Mouse (Mus musculus): Measurements from ENCODE around the gene Daw1. TPM values are rescaled to one million over a fixed set of nuclear protein-coding genes. Genes with fewer than 3 reads are reported as not detected.

Daw1 gene
- total and polyA plus RNA-seq, 3 experiments = not detected

DNA sequence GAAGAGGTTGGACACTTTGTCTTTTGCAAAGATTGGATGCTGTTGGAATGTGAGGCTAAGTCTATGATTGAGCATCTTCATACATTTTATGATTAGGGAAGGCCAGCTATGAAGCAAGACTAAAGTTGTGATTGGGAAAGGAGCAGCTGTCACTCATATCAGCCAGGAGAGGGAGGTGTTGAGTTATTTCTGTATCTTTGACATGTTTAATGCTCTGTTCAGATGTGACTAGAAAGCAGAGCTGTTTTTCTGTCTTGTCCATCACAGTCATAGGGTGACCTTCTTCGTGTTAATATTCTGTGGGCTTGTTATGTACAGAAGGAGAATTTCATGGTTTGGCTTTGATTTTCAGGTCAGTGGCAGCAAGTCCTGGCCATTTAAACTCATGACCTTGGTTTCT lies 63.5 kb downstream of the Daw1 start:
- ATAC-seq (ENCODE audit: extremely low read depth, insufficient number of reproducible peaks, low FRiP score, poor library complexity, severe bottlenecking) (no peak), DNase-seq (ENCODE audit: low spot score) (no peak)
- TF ChIP-seq GATA1 (IDR thresholded peaks at IDR 0.05; ENCODE audit: borderline replicate concordance, low read length) (no peak), CTCF (IDR thresholded peaks at IDR 0.05; ENCODE audit: low read depth, low read length) (no peak), GATA2 (IDR thresholded peaks at IDR 0.05; ENCODE audit: borderline replicate concordance, low read depth, low read length) (no peak), POLR2AphosphoS5 (IDR thresholded peaks at IDR 0.05; ENCODE audit: insufficient replicate concordance, low read depth, low read length) (no peak), TAL1 (conservative IDR thresholded peaks at IDR 0.05; ENCODE audit: low read depth, low read length) (no peak)
- Histone ChIP-seq H3K9me3 (replicated peaks) (no peaks in the 10 kb centered on the region), H3K27me3 (ENCODE audit: insufficient read depth, low read length) (no peaks in the 10 kb centered on the region), H3K4me1 (ENCODE audit: insufficient read depth, low read depth, low read length) (no peaks in the 10 kb centered on the region), H3K4me3 (ENCODE audit: low read depth, low read length) (no peak overlapping the region), H3K36me3 (replicated peaks) (no peaks in the 10 kb centered on the region)

DNA sequence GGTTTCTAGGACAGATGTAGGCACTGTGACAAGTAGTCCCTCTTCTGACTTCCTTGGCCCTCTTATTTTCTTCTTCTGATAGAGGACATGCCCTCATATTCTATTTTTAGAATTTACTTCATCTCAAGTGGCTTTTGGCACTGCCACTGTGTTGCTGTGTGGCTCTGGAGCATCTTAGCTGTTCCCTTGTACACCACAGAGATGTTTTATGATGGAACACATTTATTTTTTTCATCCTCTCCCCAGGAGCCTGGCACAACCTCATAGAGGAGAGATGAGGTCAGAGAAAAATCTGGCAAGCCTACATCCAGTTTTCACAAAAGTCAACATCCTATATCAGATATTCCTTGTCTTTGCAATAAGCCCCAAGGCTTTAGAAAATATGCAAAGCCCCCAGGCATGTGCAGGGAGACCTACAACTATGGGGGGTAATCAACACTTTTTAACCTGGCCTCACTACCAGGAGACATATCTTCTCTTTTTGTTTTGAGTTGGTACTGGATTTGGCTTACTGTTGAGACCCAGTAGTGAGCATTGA lies 64.9 kb downstream of the Daw1 start:
- H3K9me3 ChIP-seq (replicated peaks) = no peaks in the 10 kb centered on the region
- DNase-seq (ENCODE audit: low spot score) (no peak), ATAC-seq (ENCODE audit: extremely low read depth, insufficient number of reproducible peaks, low FRiP score, poor library complexity, severe bottlenecking) (no peak)
- H3K4me1 ChIP-seq (ENCODE audit: insufficient read depth, low read depth, low read length) = no peaks in the 10 kb centered on the region
- no peaks in the 10 kb centered on the region for H3K36me3 ChIP-seq (replicated peaks)
- TF ChIP-seq GATA1 (IDR thresholded peaks at IDR 0.05; ENCODE audit: borderline replicate concordance, low read length) (no peak), POLR2AphosphoS5 (IDR thresholded peaks at IDR 0.05; ENCODE audit: insufficient replicate concordance, low read depth, low read length) (no peak), TAL1 (conservative IDR thresholded peaks at IDR 0.05; ENCODE audit: low read depth, low read length) (no peak), CTCF (IDR thresholded peaks at IDR 0.05; ENCODE audit: low read depth, low read length) (no peak), GATA2 (IDR thresholded peaks at IDR 0.05; ENCODE audit: borderline replicate concordance, low read depth, low read length) (no peak)
- no peaks in the 10 kb centered on the region for H3K27me3 ChIP-seq (ENCODE audit: insufficient read depth, low read length)
- H3K4me3 ChIP-seq (ENCODE audit: low read depth, low read length) = no peak overlapping the region

GRCm38 (mm10) chr1:83227946-83228345 lies 68.4 kb downstream of the Daw1 start:
- TF ChIP-seq CTCF (IDR thresholded peaks at IDR 0.05; ENCODE audit: low read depth, low read length) (no peak), GATA1 (IDR thresholded peaks at IDR 0.05; ENCODE audit: borderline replicate concordance, low read length) (no peak), POLR2AphosphoS5 (IDR thresholded peaks at IDR 0.05; ENCODE audit: insufficient replicate concordance, low read depth, low read length) (no peak), GATA2 (IDR thresholded peaks at IDR 0.05; ENCODE audit: borderline replicate concordance, low read depth, low read length) (no peak), TAL1 (conservative IDR thresholded peaks at IDR 0.05; ENCODE audit: low read depth, low read length) (no peak)

DNA sequence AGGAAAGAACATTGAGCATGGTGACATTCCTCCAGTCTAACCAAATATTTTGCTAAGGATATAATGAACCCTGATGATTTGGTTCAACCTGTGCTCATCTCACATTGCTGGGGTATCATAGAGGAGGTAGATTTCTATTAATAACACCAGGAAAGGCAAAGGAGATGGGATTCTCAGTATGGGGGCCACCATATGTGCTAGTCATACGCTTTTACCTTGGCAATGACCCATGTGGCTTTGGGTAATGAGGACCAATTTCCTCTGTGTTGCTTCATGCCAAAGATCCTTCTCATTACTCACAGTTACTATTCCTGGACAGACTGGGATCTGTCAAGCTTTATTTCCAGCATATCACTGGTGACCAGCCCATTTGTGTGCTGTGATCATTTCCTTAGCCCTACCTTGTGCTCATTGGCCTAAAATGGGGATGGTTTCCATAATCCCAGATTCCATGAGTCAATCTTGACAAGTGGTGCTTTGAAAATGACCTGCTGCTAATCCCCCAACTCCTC lies 88.7 kb downstream of the Daw1 start:
- H3K9me3 ChIP-seq (replicated peaks) = no peaks in the 10 kb centered on the region
- H3K4me1 ChIP-seq (ENCODE audit: insufficient read depth, low read depth, low read length) = no peaks in the 10 kb centered on the region
- TF ChIP-seq GATA2 (IDR thresholded peaks at IDR 0.05; ENCODE audit: borderline replicate concordance, low read depth, low read length) (no peak), POLR2AphosphoS5 (IDR thresholded peaks at IDR 0.05; ENCODE audit: insufficient replicate concordance, low read depth, low read length) (no peak), CTCF (IDR thresholded peaks at IDR 0.05; ENCODE audit: low read depth, low read length) (no peak), TAL1 (conservative IDR thresholded peaks at IDR 0.05; ENCODE audit: low read depth, low read length) (no peak), GATA1 (IDR thresholded peaks at IDR 0.05; ENCODE audit: borderline replicate concordance, low read length) (no peak)
- no peak for DNase-seq (ENCODE audit: low spot score)
- no peak overlapping the region for H3K4me3 ChIP-seq (ENCODE audit: low read depth, low read length)
- no peaks in the 10 kb centered on the region for H3K27me3 ChIP-seq (ENCODE audit: insufficient read depth, low read length)
- ATAC-seq (ENCODE audit: extremely low read depth, insufficient number of reproducible peaks, low FRiP score, poor library complexity, severe bottlenecking) = no peak
- H3K36me3 ChIP-seq (replicated peaks) = no peaks in the 10 kb centered on the region

More at GRCm38 (mm10) chr1:83227946-83228345, 68.4 kb downstream of the Daw1 start:
- Histone ChIP-seq H3K4me1 (ENCODE audit: insufficient read depth, low read depth, low read length) (no peaks in the 10 kb centered on the region), H3K9me3 (replicated peaks) (no peaks in the 10 kb centered on the region), H3K4me3 (ENCODE audit: low read depth, low read length) (no peak overlapping the region), H3K36me3 (replicated peaks) (no peaks in the 10 kb centered on the region), H3K27me3 (ENCODE audit: insufficient read depth, low read length) (no peaks in the 10 kb centered on the region)
- no peak for ATAC-seq (ENCODE audit: extremely low read depth, insufficient number of reproducible peaks, low FRiP score, poor library complexity, severe bottlenecking)
- DNase-seq (ENCODE audit: low spot score) = no peak

DNA sequence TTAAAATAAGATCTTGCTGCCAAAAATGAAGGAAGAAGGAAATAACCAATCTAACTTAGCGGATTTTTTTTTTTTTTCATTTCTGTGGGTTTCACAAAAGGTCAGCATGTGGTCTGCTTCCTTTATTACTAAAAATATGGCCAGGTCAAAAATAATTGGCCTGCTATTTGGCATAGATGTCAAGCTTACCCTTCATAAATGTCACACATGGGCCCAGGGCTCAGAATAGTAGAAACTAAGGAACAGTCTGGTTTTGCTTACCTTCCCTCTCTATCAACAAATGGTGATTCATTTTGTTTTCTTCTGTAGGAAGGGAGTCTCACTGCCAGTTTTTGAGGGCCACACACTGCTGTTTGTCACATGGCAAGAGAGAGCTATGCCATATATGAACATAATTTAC lies 92.2 kb downstream of the Daw1 start:
- H3K36me3 ChIP-seq (replicated peaks) = no peaks in the 10 kb centered on the region
- H3K4me1 ChIP-seq (ENCODE audit: insufficient read depth, low read depth, low read length) = no peaks in the 10 kb centered on the region
- H3K9me3 ChIP-seq (replicated peaks) = no peaks in the 10 kb centered on the region
- H3K27me3 ChIP-seq (ENCODE audit: insufficient read depth, low read length) = no peaks in the 10 kb centered on the region
- TF ChIP-seq CTCF (IDR thresholded peaks at IDR 0.05; ENCODE audit: low read depth, low read length) = no peak
- TF ChIP-seq GATA1 (IDR thresholded peaks at IDR 0.05; ENCODE audit: borderline replicate concordance, low read length) = no peak
- TF ChIP-seq TAL1 (conservative IDR thresholded peaks at IDR 0.05; ENCODE audit: low read depth, low read length) = no peak
- no peak for TF ChIP-seq GATA2 (IDR thresholded peaks at IDR 0.05; ENCODE audit: borderline replicate concordance, low read depth, low read length)
- no peak for TF ChIP-seq POLR2AphosphoS5 (IDR thresholded peaks at IDR 0.05; ENCODE audit: insufficient replicate concordance, low read depth, low read length)
- ATAC-seq (ENCODE audit: extremely low read depth, insufficient number of reproducible peaks, low FRiP score, poor library complexity, severe bottlenecking) = no peak
- DNase-seq (ENCODE audit: low spot score) = no peak
- no peak overlapping the region for H3K4me3 ChIP-seq (ENCODE audit: low read depth, low read length)

Other genes with a start within 250 kb of the Daw1 start
- 1.9 and 2.3 TPM in 2 replicates for gene A030005L19Rik, start 246.4 kb upstream of the Daw1 start, total RNA-seq (2014; fragmentation: Nextera tagmentation)
- gene A030005L19Rik, start 246.4 kb upstream of the Daw1 start, total RNA-seq (2017) = 0.22 and 0.46 TPM in 2 replicates
- gene A030005L19Rik, start 246.4 kb upstream of the Daw1 start, polyA plus RNA-seq (2012) = 0.07 and 0.24 TPM in 2 replicates
- gene A030014E15Rik, start 234.8 kb upstream of the Daw1 start, total RNA-seq (2014; fragmentation: Nextera tagmentation) = 1.1 TPM in 1 of 2 replicates, not detected in the other
- 0.17 and 0.38 TPM in 2 replicates for gene A030014E15Rik, start 234.8 kb upstream of the Daw1 start, total RNA-seq (2017)
- not detected in 2 replicates for gene A030014E15Rik, start 234.8 kb upstream of the Daw1 start, polyA plus RNA-seq (2012)
- gene Gm6217, start 228.4 kb upstream of the Daw1 start, total RNA-seq (2014; fragmentation: Nextera tagmentation) = not detected in 2 replicates
- 0.33 TPM in 1 of 2 replicates, not detected in the other for gene Gm6217, start 228.4 kb upstream of the Daw1 start, total RNA-seq (2017)
- not detected in 2 replicates for gene Gm6217, start 228.4 kb upstream of the Daw1 start, polyA plus RNA-seq (2012)
- gene A030003K21Rik, start 216.4 kb upstream of the Daw1 start, total RNA-seq (2014; fragmentation: Nextera tagmentation) = not detected in 2 replicates
- not detected in 2 replicates for gene A030003K21Rik, start 216.4 kb upstream of the Daw1 start, total RNA-seq (2017)
- not detected in 2 replicates for gene A030003K21Rik, start 216.4 kb upstream of the Daw1 start, polyA plus RNA-seq (2012)
- gene Gm7544, start 203.7 kb upstream of the Daw1 start, total RNA-seq (2014; fragmentation: Nextera tagmentation) = not detected in 2 replicates
- gene Gm7544, start 203.7 kb upstream of the Daw1 start, total RNA-seq (2017) = 0.29 TPM in 1 of 2 replicates, not detected in the other
- gene Gm7544, start 203.7 kb upstream of the Daw1 start, polyA plus RNA-seq (2012) = not detected in 2 replicates
- not detected in 2 replicates for gene Gm47955, start 199.5 kb upstream of the Daw1 start, total RNA-seq (2014; fragmentation: Nextera tagmentation)
- gene Gm47955, start 199.5 kb upstream of the Daw1 start, total RNA-seq (2017) = 0.27 TPM in 1 of 2 replicates, not detected in the other
- not detected in 2 replicates for gene Gm47955, start 199.5 kb upstream of the Daw1 start, polyA plus RNA-seq (2012)
- gene Gm47959, start 159.2 kb upstream of the Daw1 start, total RNA-seq (2014; fragmentation: Nextera tagmentation) = not detected in 2 replicates
- gene Gm47959, start 159.2 kb upstream of the Daw1 start, total RNA-seq (2017) = not detected in 2 replicates
- gene Gm47959, start 159.2 kb upstream of the Daw1 start, polyA plus RNA-seq (2012) = not detected in 2 replicates
- not detected in 2 replicates for gene Slc19a3, start 121.3 kb upstream of the Daw1 start, total RNA-seq (2014; fragmentation: Nextera tagmentation)
- 0.06 and 0.33 TPM in 2 replicates for gene Slc19a3, start 121.3 kb upstream of the Daw1 start, total RNA-seq (2017)
- not detected in 2 replicates for gene Slc19a3, start 121.3 kb upstream of the Daw1 start, polyA plus RNA-seq (2012)
- not detected in 2 replicates for gene Krtap28-10, start 117.3 kb upstream of the Daw1 start, total RNA-seq (2014; fragmentation: Nextera tagmentation)
- 0.23 TPM in 1 of 2 replicates, not detected in the other for gene Krtap28-10, start 117.3 kb upstream of the Daw1 start, total RNA-seq (2017)
- gene Krtap28-10, start 117.3 kb upstream of the Daw1 start, polyA plus RNA-seq (2012) = not detected in 2 replicates
- gene Gm47969, start 114.8 kb upstream of the Daw1 start, total RNA-seq (2014; fragmentation: Nextera tagmentation) = not detected in 2 replicates
- 0.16 TPM in 1 of 2 replicates, not detected in the other for gene Gm47969, start 114.8 kb upstream of the Daw1 start, total RNA-seq (2017)
- gene Gm47969, start 114.8 kb upstream of the Daw1 start, polyA plus RNA-seq (2012) = not detected in 2 replicates
- not detected in 2 replicates for gene A030005K14Rik, start 100.4 kb upstream of the Daw1 start, total RNA-seq (2014; fragmentation: Nextera tagmentation)
- gene A030005K14Rik, start 100.4 kb upstream of the Daw1 start, total RNA-seq (2017) = not detected in 2 replicates
- not detected in 2 replicates for gene A030005K14Rik, start 100.4 kb upstream of the Daw1 start, polyA plus RNA-seq (2012)
- not detected in 2 replicates for gene Krtap28-13, start 98.8 kb upstream of the Daw1 start, total RNA-seq (2014; fragmentation: Nextera tagmentation)
- 0.33 TPM in 1 of 2 replicates, not detected in the other for gene Krtap28-13, start 98.8 kb upstream of the Daw1 start, total RNA-seq (2017)
- not detected in 2 replicates for gene Krtap28-13, start 98.8 kb upstream of the Daw1 start, polyA plus RNA-seq (2012)
- not detected in 2 replicates for gene Ccl20, start 43.0 kb upstream of the Daw1 start, total RNA-seq (2014; fragmentation: Nextera tagmentation)
- gene Ccl20, start 43.0 kb upstream of the Daw1 start, total RNA-seq (2017) = 0.12 and 0.66 TPM in 2 replicates
- gene Ccl20, start 43.0 kb upstream of the Daw1 start, polyA plus RNA-seq (2012) = not detected in 2 replicates
- not detected in 2 replicates for gene Sphkap, start 248.4 kb downstream of the Daw1 start, total RNA-seq (2014; fragmentation: Nextera tagmentation)
- 0.06 and 0.27 TPM in 2 replicates for gene Sphkap, start 248.4 kb downstream of the Daw1 start, total RNA-seq (2017)
- gene Sphkap, start 248.4 kb downstream of the Daw1 start, polyA plus RNA-seq (2012) = not detected in 2 replicates